Mouse (Mus musculus): ENCODE measurements around the gene Dph3. TPM values are rescaled to one million over a fixed set of nuclear protein-coding genes. Genes with fewer than 3 reads are reported as not detected.

The Dph3 gene
- polyA plus RNA-seq, 1 experiment from 2014 or later: 74.7 TPM

DNA sequence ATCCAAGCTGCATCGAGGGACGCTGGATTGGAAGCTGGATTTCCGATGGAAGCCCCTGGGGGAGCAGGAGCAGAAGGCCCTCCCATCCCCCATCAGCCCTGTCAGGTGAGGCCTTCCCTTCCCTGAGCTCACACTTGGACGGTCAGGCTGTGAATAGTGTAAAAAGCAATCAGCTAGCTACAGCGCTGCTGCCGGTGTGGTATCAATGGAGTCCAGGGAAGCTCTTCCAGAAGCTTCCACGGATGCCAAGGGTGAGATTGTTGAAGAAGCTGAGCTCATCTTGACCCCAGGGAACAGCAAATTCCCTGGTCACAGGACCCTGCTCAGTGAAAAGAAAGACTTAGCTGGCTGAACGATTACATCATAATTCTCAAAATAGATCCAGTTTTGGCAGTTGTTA lies 39.2 kb downstream of the Dph3 start:
- ATAC-seq: no peak
- 73% methylated on average over 8 of the region's 8 CpGs for WGBS
- Histone ChIP-seq H3K4me3 (ENCODE audit: low read depth, low read length) (no peak overlapping the region), H3K4me1 (ENCODE audit: control insufficient read depth, insufficient read depth, low read length) (no peaks in the 10 kb centered on the region), H3K4me2 (ENCODE audit: low read length) (no peak overlapping the region), H3K27ac (ENCODE audit: low read length) (no peak overlapping the region), H3K36me3 (ENCODE audit: control insufficient read depth, insufficient read depth, low read length) (no peaks in the 10 kb centered on the region), H3K9ac (ENCODE audit: low read depth, low read length) (0 out of 2 replicates have a peak overlapping the region, but pooled peaks have one; percentile 10), H3K27me3 (ENCODE audit: control insufficient read depth, insufficient read depth, low read depth, low read length) (no peaks in the 10 kb centered on the region), H3K9me3 (replicated peaks; ENCODE audit: control insufficient read depth, low read length, poor library complexity, severe bottlenecking) (no peaks in the 10 kb centered on the region)

DNA sequence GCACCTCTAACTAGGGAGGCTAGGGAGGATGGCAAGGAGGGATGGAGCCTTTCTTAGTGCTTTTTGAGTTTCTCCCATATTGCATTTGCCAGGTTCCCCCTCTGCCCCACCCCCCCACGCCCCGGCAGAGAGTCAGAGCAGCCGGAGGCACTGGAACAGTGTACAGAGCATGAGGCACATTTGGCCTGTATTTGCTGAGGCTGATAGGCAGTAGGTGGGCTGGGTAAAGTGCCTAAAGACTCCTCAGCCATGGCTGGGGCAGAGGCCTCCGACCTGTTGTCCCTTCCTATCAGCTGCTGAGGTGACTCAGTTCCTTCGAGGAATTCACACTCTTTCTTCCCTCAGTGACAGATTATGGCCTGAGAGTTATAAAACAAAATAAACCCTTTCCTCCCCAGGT lies 43.4 kb downstream of the Dph3 start:
- no peaks in the 10 kb centered on the region for H3K36me3 ChIP-seq (ENCODE audit: control insufficient read depth, insufficient read depth, low read length)
- no peak overlapping the region for H3K4me3 ChIP-seq (ENCODE audit: low read depth, low read length)
- H3K4me1 ChIP-seq (ENCODE audit: control insufficient read depth, insufficient read depth, low read length): no peaks in the 10 kb centered on the region
- WGBS: 79% methylated on average over 5 of the region's 5 CpGs
- H3K9ac ChIP-seq (ENCODE audit: low read depth, low read length): no peak overlapping the region
- H3K27ac ChIP-seq (ENCODE audit: low read length): no peak overlapping the region
- H3K4me2 ChIP-seq (ENCODE audit: low read length): no peak overlapping the region
- H3K9me3 ChIP-seq (replicated peaks; ENCODE audit: control insufficient read depth, low read length, poor library complexity, severe bottlenecking): no peaks in the 10 kb centered on the region
- no peaks in the 10 kb centered on the region for H3K27me3 ChIP-seq (ENCODE audit: control insufficient read depth, insufficient read depth, low read depth, low read length)
- ATAC-seq: no peak

DNA sequence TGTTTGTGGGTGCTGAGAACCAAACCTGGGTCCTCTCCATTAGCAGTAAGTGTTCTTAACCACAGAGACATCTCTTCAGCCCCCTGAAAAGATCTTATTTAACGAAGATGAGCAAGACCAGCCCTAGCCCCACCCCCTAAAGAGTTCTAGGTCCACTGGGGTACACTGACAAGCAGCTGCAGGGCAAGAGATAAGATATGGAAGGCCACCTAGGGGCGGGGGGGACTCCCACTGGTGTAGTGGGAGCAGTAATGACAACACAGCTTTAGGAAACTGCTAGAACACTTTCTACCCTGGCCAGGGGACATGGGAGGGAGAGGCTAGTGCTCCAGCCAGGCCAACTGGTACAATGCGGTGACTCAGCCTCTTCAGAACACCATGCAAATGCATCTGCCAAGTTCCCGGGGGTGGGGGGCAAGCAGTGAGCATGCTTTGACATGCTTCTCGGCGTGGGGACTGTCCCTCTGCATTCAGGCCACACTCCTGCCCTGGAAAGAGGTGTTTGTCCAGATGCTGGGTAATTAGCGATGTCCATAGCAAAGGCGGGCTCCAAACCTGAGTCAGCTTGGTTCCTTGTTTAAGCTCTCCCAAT lies 47.8 kb downstream of the Dph3 start:
- ATAC-seq: no peak
- Histone ChIP-seq H3K4me1 (ENCODE audit: control insufficient read depth, insufficient read depth, low read length) (no peaks in the 10 kb centered on the region), H3K4me2 (ENCODE audit: low read length) (no peak overlapping the region), H3K27ac (ENCODE audit: low read length) (no peak overlapping the region), H3K9me3 (replicated peaks; ENCODE audit: control insufficient read depth, low read length, poor library complexity, severe bottlenecking) (no peaks in the 10 kb centered on the region), H3K4me3 (ENCODE audit: low read depth, low read length) (no peak overlapping the region), H3K27me3 (ENCODE audit: control insufficient read depth, insufficient read depth, low read depth, low read length) (no peaks in the 10 kb centered on the region), H3K36me3 (ENCODE audit: control insufficient read depth, insufficient read depth, low read length) (no peaks in the 10 kb centered on the region), H3K9ac (ENCODE audit: low read depth, low read length) (no peak overlapping the region)
- WGBS: 86% methylated on average over 8 of the region's 8 CpGs

DNA sequence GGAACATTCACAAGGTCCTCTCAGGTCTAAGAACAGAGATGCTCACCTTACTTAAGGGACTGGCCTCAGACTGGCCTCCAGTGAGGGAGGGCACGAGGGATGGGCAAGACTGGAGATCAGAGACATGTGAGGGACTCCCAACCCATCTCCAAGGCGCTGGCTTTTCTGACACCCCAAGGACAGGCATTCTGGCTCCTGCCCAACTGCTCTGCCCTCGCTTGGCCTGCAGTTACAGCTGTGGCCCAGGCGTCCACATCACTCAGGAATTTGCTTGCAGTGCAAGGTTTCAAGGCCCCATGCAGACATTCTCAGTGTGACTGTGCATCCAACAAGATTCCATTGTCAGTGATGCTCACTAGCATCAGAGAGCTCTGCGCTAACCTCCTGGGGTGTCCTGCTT lies 49.0 kb downstream of the Dph3 start:
- no peak overlapping the region for H3K4me2 ChIP-seq (ENCODE audit: low read length)
- H3K27me3 ChIP-seq (ENCODE audit: control insufficient read depth, insufficient read depth, low read depth, low read length): no peaks in the 10 kb centered on the region
- no peaks in the 10 kb centered on the region for H3K4me1 ChIP-seq (ENCODE audit: control insufficient read depth, insufficient read depth, low read length)
- 77% methylated on average over 5 of the region's 5 CpGs for WGBS
- H3K27ac ChIP-seq (ENCODE audit: low read length): no peak overlapping the region
- no peak for ATAC-seq
- H3K9me3 ChIP-seq (replicated peaks; ENCODE audit: control insufficient read depth, low read length, poor library complexity, severe bottlenecking): no peaks in the 10 kb centered on the region
- H3K36me3 ChIP-seq (ENCODE audit: control insufficient read depth, insufficient read depth, low read length): no peaks in the 10 kb centered on the region
- H3K4me3 ChIP-seq (ENCODE audit: low read depth, low read length): no peak overlapping the region
- H3K9ac ChIP-seq (ENCODE audit: low read depth, low read length): no peak overlapping the region

DNA sequence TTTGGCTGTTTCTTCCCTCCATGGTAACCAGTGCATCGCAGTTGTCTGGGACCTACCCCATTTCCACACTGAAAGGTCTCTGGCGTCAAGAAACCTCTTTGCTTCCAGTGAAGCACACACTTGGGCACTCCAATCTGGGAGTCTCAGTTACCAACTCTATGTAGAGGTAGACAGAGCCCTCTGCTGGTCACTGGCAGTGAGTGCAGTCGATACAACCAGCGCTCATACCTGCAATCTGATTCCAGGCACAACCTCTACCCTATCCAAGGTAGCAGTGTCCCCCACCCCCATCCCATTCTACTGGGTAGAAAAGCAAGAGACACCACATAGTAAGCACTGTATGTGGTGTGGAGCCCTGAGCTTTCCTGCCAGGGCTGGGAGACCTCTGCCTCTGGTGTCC lies 53.0 kb downstream of the Dph3 start:
- no peak overlapping the region for H3K27ac ChIP-seq (ENCODE audit: low read length)
- ATAC-seq: peak; percentile 63
- WGBS: 9% methylated on average over 4 of the region's 4 CpGs
- H3K4me1 ChIP-seq (ENCODE audit: control insufficient read depth, insufficient read depth, low read length): peaks cover 6% of the 10 kb centered on the region
- H3K27me3 ChIP-seq (ENCODE audit: control insufficient read depth, insufficient read depth, low read depth, low read length): no peaks in the 10 kb centered on the region
- H3K36me3 ChIP-seq (ENCODE audit: control insufficient read depth, insufficient read depth, low read length): no peaks in the 10 kb centered on the region
- no peaks in the 10 kb centered on the region for H3K9me3 ChIP-seq (replicated peaks; ENCODE audit: control insufficient read depth, low read length, poor library complexity, severe bottlenecking)
- no peak overlapping the region for H3K4me3 ChIP-seq (ENCODE audit: low read depth, low read length)
- no peak overlapping the region for H3K9ac ChIP-seq (ENCODE audit: low read depth, low read length)
- H3K4me2 ChIP-seq (ENCODE audit: low read length): no peak overlapping the region

Other genes starting within 250 kb of the Dph3 start
- gene Galnt15, start 56.7 kb downstream of the Dph3 start, polyA plus RNA-seq (2015; fragmentation: Nextera tagmentation; extraction: Ambion mirVana): 0.45 and 0.52 TPM in 2 replicates
- gene Oxnad1, start 355 bp downstream of the Dph3 start, polyA plus RNA-seq (2015; fragmentation: Nextera tagmentation; extraction: Ambion mirVana): 18.6 and 19.9 TPM in 2 replicates
- gene Msmb, start 56.3 kb upstream of the Dph3 start, polyA plus RNA-seq (2015; fragmentation: Nextera tagmentation; extraction: Ambion mirVana): not detected in 2 replicates
- gene Ncoa4, start 74.1 kb upstream of the Dph3 start, polyA plus RNA-seq (2015; fragmentation: Nextera tagmentation; extraction: Ambion mirVana): 107 and 110 TPM in 2 replicates
- 205 and 214 TPM in 2 replicates for gene Timm23, start 116.2 kb upstream of the Dph3 start, polyA plus RNA-seq (2015; fragmentation: Nextera tagmentation; extraction: Ambion mirVana)
- 31.1 and 34.5 TPM in 2 replicates for gene Parg, start 116.2 kb upstream of the Dph3 start, polyA plus RNA-seq (2015; fragmentation: Nextera tagmentation; extraction: Ambion mirVana)
- 31.3 and 32.7 TPM in 2 replicates for gene Ogdhl, start 236.3 kb upstream of the Dph3 start, polyA plus RNA-seq (2015; fragmentation: Nextera tagmentation; extraction: Ambion mirVana)

Measured in midbrain, embryonic 16.5 days (tissue).